Mouse (Mus musculus): ENCODE results near the gene Psmd9.
A peak's percentile ranks its signal among the peaks of the same experiment; 100 is the strongest.

Psmd9 gene

DNA sequence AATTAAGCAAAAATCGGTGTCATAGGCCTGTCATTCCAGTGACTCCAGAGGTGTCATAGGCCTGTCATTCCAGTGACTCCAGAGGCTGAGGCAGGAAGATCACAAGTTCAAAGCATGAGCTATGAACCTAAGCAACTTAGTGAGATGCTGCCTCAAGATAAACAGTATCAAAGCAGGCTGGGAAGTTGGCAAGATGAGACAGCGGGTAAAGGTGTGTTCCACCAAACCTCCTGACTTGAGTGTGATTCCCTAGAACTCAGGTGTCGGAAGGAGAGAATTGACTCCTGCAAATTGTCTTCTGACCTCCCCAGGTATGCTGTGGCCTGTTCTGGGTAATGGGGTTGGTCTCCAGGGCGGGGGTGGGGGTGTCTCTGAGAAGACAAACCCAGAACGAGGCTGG lies at the start of gene Psmd9:
Psmd9 (plus strand) TSS at position 130 of the 400 bp plus-strand sequence.
- DNase-seq, result no peak

DNA sequence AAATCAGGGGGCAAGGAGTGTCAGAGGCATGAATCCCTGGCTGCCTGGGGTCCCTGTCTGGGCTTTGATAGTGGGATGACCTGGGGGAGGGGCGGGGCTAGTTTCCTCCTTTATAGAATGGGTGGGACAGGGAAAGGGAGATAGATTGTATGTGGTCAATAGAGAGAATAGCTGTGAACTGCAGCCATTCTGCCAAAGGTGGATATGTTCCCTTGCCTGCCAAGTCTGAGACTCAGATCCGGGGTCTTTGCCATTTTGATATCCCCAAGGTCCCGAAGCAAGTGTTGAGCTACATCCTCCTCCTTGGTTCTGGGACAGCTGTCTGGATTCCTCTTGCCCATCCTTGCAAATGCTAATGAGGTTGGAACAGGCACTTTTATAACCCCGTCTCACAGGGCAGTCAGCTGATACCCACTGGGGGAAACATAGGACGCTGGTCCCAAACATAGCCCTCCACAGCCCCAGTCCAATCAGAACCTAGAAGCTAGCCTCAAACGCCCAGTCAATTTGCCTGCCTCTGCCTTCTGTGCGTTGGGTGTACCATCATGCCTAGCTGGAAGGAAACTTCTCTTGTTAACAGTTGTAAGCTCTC lies 48.5 kb upstream of the Psmd9 start:
- DNase-seq, result peak; percentile 11

GRCm38 (mm10) chr5:123122181-123122580 lies 47.0 kb upstream of the Psmd9 start:
- peak; percentile 39 for DNase-seq

DNA sequence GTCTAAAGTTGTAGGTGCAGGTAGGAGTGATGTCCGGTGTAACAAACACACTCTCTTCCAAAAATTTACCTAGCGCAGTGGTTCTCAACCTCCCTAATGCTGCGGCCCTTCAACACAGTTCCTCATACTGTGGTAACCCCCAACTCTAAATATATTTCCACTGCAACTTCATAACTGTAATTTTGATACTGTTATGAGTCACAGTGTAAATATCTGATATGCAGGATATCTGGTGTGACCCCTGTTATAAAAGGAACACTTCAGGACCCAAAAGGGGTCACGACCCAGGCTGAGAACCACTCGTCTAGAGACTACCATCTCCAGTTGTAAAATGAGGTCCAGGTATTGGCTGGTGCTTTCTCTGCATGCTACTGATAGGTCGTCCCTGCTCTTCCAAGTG lies 44.1 kb upstream of the Psmd9 start:
- DNase-seq, result no peak

- DNase-seq, result peak; percentile 31
Observed at GRCm38 (mm10) chr5:123125638-123126406, 43.4 kb upstream of the Psmd9 start.

DNA sequence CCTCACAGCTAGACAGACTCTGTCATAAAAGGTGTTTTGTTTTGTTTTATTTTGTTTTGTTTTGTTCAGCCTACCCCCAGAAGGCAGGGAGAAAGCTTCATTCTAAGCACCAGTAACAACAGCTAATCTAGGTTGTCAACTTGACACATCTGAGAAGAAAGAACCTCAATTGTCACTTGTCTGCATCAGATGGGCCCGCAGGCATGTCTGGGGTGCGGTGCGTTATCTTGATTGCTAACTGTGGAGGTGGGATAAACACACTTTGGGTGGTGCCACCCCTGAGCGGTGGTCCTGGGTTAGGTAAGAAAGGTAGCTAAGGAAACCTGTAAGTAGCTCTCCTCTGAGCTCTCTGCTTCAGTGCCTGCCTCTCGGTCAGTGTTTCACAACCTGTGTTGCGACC lies 42.2 kb upstream of the Psmd9 start:
- no peak for DNase-seq

DNA sequence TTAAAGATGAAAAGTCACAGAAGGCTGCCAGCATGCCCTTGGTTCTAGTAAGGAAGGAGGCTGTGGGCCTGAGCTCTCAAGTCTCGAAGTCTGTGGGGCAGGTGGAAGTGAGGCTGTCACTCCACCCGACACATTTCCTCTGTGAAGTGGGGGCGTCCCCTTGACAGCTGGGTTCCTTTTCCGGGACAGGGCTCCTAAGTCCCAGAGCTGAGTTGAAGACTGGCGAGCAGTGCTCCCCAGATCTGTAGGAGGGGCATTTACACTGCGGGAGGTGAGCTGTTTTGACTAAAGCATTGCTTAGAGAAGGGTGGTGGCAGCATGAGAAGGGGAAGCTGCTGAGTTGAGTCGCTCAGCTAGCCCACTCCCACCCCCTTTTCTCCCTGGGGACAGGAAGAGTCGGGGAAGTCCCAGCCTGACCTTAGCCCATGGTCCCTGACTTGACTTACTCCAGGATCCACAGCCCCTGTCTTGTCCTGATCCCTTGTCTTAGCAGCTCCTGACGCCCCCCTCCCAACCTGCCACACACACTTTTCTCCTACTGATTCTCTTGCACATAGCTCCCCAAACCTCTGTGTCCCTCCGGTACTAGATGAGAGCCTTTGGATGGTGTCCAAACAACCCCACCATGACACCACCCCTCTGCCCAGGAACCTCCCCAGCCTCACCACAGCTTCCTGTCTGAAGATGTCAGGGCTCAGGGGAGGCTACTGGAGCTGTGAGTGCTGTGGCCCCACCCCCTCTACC lies 40.6 kb upstream of the Psmd9 start:
- DNase-seq, result no peak

GRCm38 (mm10) chr5:123129170-123129757 lies 39.9 kb upstream of the Psmd9 start:
- DNase-seq, result no peak

DNA sequence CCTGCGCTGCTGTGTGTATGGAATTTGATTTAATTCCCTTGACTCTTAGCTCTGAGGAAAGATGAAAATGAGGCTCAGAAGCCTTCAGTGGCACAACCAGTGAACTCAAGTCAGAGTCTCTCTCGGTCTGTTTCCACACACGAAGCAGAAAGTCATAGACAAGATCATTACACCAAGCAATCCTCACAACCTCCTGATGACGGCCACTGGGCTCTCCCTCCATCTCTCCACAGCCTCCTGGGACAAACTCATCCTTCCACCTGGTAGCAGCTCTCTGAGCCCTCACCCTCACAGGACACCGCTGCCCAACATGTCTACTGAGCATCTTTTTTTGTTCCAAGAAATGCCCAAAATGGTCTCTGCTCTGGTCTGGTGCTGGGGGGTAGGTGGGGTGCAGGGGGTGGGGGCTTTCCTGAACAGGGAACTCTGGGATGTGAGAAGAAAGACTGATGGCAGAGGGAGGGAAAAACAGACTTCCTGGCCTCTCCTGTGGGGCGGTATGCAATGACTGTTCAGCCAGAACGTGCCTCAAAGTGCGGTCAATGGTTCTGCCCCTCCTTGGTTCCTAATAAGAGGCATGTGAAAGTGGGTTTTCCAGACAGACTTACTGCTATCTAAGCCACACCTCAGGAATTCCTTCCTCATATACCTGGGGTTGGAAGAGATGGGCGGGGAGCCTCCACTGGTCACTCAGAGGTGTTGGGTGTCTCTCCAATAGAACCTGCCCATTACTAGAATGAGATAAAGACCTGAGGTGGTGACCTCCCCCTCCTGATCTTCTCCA lies 39.0 kb upstream of the Psmd9 start:
- DNase-seq, result no peak

DNA sequence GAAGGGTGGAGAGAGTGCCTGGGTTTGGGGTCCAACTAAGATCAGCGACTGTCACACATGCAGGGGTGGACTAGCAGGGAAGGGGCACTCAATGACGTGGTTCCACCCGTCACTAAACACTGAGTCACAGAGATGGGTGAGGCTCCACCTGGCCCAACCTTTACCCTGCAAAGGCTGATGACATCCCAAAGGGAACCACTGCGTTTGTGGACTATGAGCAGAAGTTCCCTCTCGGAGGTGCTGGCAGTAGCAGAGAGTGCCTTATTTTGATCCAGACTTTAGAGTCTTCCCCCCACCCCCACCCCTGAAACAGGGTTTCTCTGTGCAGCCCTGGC lies 38.4 kb upstream of the Psmd9 start:
- DNase-seq, result no peak

DNA sequence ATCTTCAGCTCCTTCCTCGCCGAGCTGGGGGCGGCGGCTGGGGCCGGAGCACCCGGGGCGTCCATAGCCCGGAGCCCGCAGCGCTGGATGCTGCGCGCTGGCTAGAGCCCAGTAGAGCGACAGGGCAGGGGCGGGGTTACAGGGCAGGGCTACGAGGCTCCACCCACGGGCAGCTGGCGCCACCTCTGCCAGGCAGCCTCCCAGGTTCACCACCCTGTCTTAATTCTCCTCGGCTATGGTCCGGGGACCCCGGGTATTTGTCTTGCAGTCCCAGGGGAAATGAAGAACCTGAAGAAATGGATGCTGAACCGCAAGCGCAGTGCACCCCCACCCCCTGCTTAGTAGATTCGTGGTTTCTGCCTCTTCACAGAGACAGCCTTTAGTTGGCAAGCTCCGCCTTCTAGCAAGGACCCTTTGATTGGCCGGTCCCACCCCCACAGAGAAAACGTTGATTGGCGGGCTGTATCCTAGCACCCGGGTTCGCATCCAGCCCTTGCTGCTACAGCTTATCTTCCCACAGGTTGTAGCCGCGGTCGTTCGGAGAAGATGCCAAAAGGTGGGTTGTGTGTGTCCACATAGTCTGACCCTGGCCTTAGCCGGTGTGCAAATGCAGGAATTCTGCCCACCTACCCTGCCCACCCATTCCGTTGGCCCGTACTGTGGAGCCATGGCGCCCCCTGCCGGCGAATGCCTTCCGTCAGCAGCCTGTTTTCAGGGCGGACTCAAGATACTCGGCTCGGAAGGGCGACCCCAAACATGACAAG lies 36.7 kb upstream of the Psmd9 start, which contains the start of gene Rhof:
Rhof (minus strand) TSS at position 385 of the 764 bp plus-strand sequence.
- DNase-seq, result peak; percentile 91

GRCm38 (mm10) chr5:123133083-123133783 lies 36.0 kb upstream of the Psmd9 start:
- peak; percentile 90 for DNase-seq

DNA sequence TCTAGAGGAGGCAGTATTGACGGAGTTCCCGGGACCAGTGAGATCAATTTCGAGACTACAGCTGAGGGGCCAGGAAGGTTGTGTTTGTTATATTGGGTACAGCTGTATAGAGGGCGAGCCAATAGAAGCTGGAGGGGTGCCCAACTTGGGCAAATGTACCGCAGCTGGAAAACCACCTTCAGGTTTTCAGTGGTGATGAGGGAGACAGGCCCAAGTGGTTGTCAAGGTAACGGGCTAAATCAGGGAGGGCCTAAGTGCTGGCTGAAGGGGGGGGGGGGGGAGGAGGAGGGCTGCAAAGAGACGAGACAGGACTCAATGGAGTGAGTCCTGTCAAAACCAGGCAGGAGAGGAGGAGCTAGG lies 35.4 kb upstream of the Psmd9 start:
- peak; percentile 47 for DNase-seq

DNA sequence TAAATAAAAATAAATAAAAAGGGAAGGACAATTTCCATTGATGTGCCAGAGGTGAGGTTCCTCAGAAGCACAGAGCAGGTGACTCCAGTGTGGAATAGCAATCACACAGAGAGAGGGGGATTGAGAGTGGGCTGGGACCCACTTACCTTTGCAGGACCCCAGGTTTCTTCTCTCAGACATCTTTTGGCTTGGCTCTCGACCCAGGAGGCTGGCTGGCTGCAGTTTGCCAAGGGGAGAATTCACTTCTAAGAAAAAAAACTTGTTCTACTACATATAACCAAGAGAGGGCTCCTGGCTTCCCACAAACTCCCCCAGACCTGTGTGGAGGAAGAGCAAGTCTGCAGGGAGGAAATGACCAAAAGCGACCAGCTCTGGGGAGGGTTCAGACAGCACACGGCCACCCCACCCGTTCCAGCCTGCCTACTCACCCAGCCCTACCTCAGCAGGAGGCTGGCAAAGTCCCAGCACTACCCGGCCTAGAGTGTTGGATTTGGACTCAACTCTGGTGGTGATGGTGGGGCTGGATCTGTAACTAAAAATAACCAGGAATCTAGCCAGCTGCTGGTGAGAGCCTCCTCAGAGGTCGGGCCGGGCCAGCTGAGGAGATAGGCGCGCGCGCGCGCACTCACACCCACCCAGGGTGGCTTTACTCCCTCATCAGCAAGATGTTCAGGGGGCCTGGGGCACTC lies 34.9 kb upstream of the Psmd9 start:
- DNase-seq, result peak; percentile 79

DNA sequence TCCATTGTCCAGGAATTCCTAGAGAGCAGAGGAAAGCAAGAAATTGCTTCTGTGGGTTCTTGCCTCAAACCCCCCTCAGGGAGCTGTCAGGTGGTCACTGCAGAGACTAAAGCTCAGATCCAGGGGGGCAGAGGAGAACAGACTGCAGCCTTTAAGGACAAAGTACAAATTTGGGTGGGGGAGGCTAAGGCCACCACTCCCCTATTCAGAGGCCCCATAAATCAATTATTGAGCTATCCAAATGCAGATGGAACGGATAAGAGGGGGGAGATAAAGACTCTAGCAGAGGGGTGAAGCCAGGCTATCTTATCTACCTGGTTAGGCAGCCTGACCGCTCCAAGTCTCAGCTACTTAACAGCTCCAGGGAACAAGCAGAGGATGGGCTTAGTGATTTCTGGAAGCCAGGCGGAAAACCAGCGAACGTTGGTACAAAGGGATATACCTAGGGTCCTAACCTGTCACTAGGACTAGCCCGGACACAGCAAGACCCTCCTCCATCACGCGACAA lies 34.3 kb upstream of the Psmd9 start:
- DNase-seq, result no peak

DNA sequence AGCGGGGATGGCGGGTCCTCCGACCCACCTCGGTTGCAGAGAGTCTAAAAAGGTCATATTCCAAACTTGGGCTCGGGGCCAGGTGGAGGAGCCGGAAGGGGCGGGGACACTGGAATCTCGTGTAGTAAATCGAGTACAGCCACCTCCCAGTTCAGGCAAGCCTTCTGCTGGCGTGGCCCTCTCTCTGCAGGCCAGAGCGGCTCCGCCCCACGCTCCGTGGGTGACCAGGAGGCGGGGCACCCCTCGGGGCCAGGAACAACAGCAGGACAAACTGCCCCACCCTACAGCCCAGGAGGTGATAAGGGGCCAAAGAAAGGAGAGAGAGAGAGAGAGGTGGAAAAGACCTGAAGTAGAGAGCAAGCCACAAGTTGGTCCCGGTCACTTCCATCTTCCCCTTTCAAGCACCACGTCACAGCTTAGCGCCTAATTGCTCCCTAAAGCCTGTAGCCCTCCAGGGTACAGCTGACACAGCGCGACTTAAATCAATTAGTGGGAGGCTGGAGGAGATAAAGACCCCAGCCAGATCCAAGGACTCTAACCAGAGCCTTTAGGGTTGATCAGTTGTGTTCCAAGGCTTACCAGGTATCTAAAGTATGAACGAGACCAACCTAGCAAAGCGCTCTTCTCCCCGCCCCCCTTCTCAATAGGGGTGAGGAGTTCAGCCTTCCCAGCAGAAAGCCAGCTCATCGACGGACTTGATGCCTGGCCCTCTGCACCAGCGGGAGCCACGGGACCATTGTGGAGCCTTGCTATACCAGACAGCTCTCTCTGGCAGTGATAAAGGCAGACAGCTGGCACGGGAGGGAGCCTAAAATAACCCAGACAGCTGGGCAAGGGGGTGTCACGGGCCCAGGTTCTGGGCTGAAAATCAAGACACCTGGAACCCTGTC lies 33.5 kb upstream of the Psmd9 start:
- peak; percentile 93 for DNase-seq

GRCm38 (mm10) chr5:123136361-123137043 lies 32.7 kb upstream of the Psmd9 start:
- peak; percentile 96 for DNase-seq

GRCm38 (mm10) chr5:123137044-123137909 lies 31.9 kb upstream of the Psmd9 start:
- peak; percentile 93 for DNase-seq
